Mouse (Mus musculus): ENCODE results near the gene Wdr25. TPM values are rescaled to one million over a fixed set of nuclear protein-coding genes. Genes with fewer than 3 reads are reported as not detected.

The Wdr25 gene
- polyA plus RNA-seq, 1 experiment from 2014 or later, result 11.7 TPM

Other genes with a start within 250 kb of the Wdr25 start
- 7.0 and 8.8 TPM in 2 replicates for gene Degs2, start 191.3 kb upstream of the Wdr25 start, polyA plus RNA-seq (2015; fragmentation: Nextera tagmentation; extraction: Ambion mirVana)
- 19.1 and 20.4 TPM in 2 replicates for gene Yy1, start 100.7 kb upstream of the Wdr25 start, polyA plus RNA-seq (2015; fragmentation: Nextera tagmentation; extraction: Ambion mirVana)
- 9.0 and 9.7 TPM in 2 replicates for gene Slc25a29, start 57.7 kb upstream of the Wdr25 start, polyA plus RNA-seq (2015; fragmentation: Nextera tagmentation; extraction: Ambion mirVana)
- 8.8 and 9.3 TPM in 2 replicates for gene Slc25a47, start 57.6 kb upstream of the Wdr25 start, polyA plus RNA-seq (2015; fragmentation: Nextera tagmentation; extraction: Ambion mirVana)
- 91.4 and 96.7 TPM in 2 replicates for gene Wars, start 543 bp downstream of the Wdr25 start, polyA plus RNA-seq (2015; fragmentation: Nextera tagmentation; extraction: Ambion mirVana)
- 3.4 and 4.6 TPM in 2 replicates for gene Begain, start 174.6 kb downstream of the Wdr25 start, polyA plus RNA-seq (2015; fragmentation: Nextera tagmentation; extraction: Ambion mirVana)